Mouse (Mus musculus) megakaryocyte, embryonic 14.5 days (primary cell): ENCODE data around the gene Snrnp35.

ENCODE experiments used
- FLI1 ChIP-seq: IDR thresholded peaks from 2 replicates; pipeline ENCODE4 v1.6.1; 2012; ENCODE audit warnings: low read length, inconsistent platforms, mixed read lengths
- GATA1 ChIP-seq: IDR thresholded peaks from 3 replicates; pipeline ENCODE4 v1.6.1; 2012; ENCODE audit warnings: mixed read lengths, low read length, inconsistent platforms, borderline replicate concordance

GRCm38 (mm10) chr5:124450051-124450450 is 32.9 kb upstream of the Snrnp35 start:
- no peak for TF ChIP-seq GATA1
- no peak for TF ChIP-seq FLI1
